Mouse (Mus musculus): ENCODE results near the gene Plbd2.

Gene Plbd2

DNA sequence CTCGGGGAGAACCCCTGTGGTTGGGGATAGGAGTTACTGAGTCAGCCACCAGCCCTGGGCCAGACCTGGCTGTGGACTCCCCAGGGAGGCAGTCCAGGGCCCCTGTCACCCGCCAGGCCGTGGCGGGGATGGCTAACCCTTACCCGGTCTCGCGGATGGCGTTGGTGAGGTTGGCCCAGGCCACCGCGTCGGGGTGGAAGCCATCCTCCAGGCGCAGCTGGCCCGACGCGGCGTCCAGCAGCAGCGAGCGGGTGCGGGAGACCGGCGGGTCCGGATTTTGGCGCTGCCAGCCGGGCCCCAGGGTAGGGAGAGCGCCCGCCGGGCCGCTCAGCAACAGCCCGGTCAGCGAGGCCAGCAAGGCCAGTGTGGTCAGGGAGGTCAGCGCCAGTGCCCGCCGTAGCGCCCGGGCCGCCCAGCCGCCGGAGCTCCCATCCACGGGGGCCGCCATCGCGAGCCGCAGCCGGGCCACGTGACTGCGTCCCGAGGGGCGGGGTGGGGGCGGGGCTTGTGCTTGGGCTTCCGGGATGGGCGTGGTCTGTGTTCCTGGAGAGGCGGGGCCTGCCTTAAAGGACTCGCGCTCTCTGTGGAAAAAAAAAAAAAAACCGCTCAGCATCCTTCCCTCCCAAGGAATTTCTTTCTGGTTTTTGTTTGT, at the start of gene Plbd2:
Plbd2 (minus strand) TSS at position 482 of the 652 bp plus-strand sequence.
- no peaks in the 10 kb centered on the region for H3K36me3 ChIP-seq (ENCODE audit: control insufficient read depth, insufficient read depth, low read length, poor library complexity, severe bottlenecking)
- no peaks in the 10 kb centered on the region for H3K27me3 ChIP-seq (ENCODE audit: control insufficient read depth, insufficient read depth, low read length, poor library complexity, severe bottlenecking)
- peak; percentile 92 for DNase-seq (ENCODE audit: low read depth, low spot score)

DNA sequence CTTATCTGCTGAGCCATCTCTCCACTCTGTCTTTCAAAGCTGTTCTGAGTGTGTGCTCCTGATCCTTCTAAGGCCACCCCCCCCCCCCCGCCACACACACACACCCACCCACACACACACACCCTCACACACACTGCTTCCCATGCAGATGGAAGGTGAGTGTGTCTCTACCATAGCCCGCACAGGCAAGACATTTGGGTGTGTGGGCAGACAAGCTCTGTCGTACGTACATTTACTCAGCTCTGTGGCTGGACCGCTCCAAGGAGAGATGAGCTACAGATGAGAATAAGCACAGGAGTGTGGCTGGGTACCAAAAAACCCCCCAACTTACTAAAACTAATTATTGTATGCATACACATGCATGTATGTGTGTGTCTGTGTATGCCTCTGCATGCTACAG, 47.2 kb upstream of the Plbd2 start:
- Histone ChIP-seq H3K27me3 (ENCODE audit: control insufficient read depth, insufficient read depth, low read length, poor library complexity, severe bottlenecking) (no peaks in the 10 kb centered on the region), H3K36me3 (ENCODE audit: control insufficient read depth, insufficient read depth, low read length, poor library complexity, severe bottlenecking) (peaks cover 8% of the 10 kb centered on the region)
- no peak for DNase-seq (ENCODE audit: low read depth, low spot score)

DNA sequence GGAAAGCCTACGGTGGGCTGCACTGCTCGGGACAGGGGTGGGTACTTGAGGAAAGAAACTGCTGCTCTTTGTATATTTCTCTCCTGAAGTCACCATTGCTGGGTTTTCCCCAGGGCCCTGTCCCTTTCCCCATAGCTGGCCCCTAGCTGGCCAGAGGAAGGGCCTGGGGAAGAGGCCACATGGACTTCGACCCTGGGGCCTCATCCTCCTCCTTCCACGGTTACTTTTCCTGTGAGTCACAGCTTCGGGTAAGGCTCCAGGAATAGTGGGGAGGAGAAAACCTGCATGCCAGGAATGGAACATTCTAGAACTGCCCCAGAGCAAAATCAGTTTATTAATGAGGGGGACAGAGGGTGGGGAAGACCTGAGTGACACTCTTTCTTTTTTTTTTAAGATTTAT, 46.7 kb upstream of the Plbd2 start:
- Histone ChIP-seq H3K36me3 (ENCODE audit: control insufficient read depth, insufficient read depth, low read length, poor library complexity, severe bottlenecking) (peaks cover 8% of the 10 kb centered on the region), H3K27me3 (ENCODE audit: control insufficient read depth, insufficient read depth, low read length, poor library complexity, severe bottlenecking) (no peaks in the 10 kb centered on the region)
- DNase-seq (ENCODE audit: low read depth, low spot score), result no peak

DNA sequence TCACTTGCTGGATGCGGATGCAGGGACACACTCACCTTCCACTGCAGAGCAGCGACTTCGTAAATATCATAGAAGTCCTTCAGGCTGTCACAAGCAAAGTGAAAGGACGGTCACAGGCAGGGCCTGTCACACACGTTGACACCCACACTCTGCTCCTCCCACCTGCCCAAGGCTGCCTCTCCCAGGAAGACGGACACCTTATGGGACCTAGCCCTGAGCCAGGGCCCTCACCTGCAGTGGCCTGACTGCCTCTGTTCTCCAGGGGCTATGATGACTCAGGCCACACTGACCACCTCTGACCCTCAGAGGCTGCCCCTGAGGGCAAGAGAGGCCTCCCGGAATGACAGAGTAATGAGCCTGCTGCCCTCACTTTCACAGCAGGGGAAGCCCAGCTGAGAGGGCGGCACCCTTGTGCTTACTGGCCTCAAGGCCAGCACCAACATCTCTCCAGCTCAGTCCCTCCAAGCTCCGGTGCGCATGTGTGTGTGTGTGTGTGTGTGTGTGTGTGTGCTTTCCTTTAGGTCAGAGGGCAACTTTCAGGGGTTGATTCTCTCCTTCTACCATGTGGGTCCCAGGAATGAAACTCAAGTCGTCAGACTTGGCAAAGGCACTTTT, 44.9 kb upstream of the Plbd2 start:
- H3K27me3 ChIP-seq (ENCODE audit: control insufficient read depth, insufficient read depth, low read length, poor library complexity, severe bottlenecking), result no peaks in the 10 kb centered on the region
- H3K36me3 ChIP-seq (ENCODE audit: control insufficient read depth, insufficient read depth, low read length, poor library complexity, severe bottlenecking), result peaks cover 5% of the 10 kb centered on the region
- DNase-seq (ENCODE audit: low read depth, low spot score), result no peak

DNA sequence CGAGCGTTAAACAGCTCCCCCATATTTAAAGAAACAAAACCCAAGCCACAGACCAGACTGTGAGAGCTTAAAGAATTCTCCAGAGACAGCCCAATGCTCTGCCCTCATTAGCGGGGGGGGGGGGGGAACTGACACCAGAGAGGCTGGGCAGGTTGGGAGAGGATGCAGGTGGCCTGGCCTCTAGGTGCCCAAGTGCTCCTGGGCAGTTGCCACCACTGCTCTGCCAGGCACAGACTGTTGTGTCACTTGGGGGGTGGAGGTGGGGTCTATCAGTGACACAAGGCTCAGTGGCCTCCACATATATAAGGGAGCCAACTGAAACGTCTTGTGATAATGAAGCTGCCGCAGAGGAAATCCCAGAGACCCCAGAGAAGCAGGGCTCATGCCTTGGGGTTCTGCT, 33.2 kb upstream of the Plbd2 start:
- no peak for DNase-seq (ENCODE audit: low read depth, low spot score)
- no peaks in the 10 kb centered on the region for H3K27me3 ChIP-seq (ENCODE audit: control insufficient read depth, insufficient read depth, low read length, poor library complexity, severe bottlenecking)
- peaks cover 10% of the 10 kb centered on the region for H3K36me3 ChIP-seq (ENCODE audit: control insufficient read depth, insufficient read depth, low read length, poor library complexity, severe bottlenecking)

DNA sequence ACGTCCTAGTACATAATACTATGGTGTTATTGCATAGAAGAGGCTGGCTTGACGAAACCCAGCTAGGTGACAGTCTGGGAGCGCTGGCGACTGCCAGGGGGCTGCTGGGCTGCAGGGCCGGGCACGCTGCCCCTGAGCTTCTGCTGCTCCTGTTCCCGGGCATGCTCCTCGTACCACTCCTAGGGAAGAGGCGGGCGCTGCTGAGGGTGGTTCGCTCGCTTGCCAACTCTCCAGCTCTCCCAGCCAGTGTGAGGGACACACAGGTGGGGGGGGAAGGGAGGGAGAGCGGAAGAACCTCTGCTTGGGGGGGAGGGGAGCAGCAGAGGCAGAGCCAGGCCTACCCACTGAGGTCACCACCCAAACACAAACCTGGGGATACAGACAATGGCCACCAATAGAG, 32.6 kb upstream of the Plbd2 start:
- Histone ChIP-seq H3K27me3 (ENCODE audit: control insufficient read depth, insufficient read depth, low read length, poor library complexity, severe bottlenecking) (no peaks in the 10 kb centered on the region), H3K36me3 (ENCODE audit: control insufficient read depth, insufficient read depth, low read length, poor library complexity, severe bottlenecking) (peaks cover 10% of the 10 kb centered on the region)
- no peak for DNase-seq (ENCODE audit: low read depth, low spot score)

DNA sequence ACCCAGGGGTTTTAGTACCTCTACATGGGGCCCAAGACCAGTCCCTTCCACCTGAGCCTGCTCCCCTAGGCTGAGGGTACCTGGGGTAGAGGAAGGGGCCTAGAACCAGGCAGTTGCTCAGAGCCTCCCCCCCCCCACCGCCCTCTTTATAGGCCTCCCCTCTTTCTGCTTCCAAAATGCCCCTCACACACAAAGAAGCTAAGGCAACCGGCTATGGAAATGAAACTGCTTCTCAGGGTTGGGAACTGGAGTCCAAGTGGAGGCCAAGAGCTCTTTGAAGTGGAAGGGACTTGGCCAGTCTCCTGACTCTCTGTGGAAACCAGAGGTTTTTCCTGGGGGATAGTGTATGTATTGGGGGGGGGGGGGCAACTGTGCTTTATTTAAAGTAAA, 31.3 kb upstream of the Plbd2 start:
- no peak for DNase-seq (ENCODE audit: low read depth, low spot score)
- no peaks in the 10 kb centered on the region for H3K27me3 ChIP-seq (ENCODE audit: control insufficient read depth, insufficient read depth, low read length, poor library complexity, severe bottlenecking)
- peaks cover 7% of the 10 kb centered on the region for H3K36me3 ChIP-seq (ENCODE audit: control insufficient read depth, insufficient read depth, low read length, poor library complexity, severe bottlenecking)

DNA sequence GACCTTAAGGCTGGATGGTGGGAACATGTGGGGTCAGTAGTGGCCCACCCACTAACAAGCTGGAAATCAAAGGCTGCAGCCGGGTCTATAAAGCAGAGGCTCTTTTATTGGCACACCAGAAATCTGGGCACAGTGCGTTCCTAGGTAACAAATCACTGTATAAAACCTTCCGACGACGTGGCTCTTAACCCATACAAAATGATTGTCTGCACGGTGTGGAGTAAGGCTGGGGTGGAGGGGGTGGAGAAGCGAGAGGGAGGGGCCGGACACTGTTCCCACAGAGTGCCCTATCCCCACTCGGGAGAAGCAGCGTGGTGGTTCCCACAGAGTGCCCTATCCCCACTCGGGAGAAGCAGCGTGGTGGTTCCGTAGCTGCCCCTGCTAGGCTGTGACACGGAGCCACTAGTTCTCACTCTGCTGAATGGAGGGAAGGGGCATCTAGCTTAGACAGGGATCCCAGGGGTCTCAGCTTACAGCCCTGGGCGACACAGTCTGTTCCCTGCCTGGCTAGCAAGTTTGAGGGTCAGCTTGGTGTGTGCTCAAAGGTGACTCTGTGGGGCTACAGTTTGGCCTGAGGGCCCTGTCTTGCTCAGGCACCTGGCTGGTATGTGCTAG, 30.8 kb upstream of the Plbd2 start:
- peaks cover 7% of the 10 kb centered on the region for H3K36me3 ChIP-seq (ENCODE audit: control insufficient read depth, insufficient read depth, low read length, poor library complexity, severe bottlenecking)
- no peaks in the 10 kb centered on the region for H3K27me3 ChIP-seq (ENCODE audit: control insufficient read depth, insufficient read depth, low read length, poor library complexity, severe bottlenecking)
- no peak for DNase-seq (ENCODE audit: low read depth, low spot score)

DNA sequence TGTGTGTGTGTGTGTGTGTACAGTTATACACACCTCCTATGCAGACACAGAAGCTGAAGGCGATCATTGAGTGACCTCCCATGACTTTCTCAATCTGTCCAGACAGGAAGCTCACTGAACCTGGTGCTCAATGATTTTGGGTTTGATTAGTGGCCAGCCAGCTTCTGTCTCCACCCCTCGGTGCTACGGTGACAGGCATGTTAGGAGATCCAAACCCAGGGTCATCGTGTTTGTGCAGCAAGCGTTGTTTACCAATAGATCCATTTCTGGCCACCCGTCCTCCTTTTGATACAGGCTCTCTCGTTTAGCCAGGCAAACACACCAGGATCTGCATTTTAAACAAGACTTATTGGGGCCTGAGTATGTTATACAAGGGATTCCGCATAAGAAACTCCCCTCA, 28.2 kb upstream of the Plbd2 start:
- H3K27me3 ChIP-seq (ENCODE audit: control insufficient read depth, insufficient read depth, low read length, poor library complexity, severe bottlenecking), result no peaks in the 10 kb centered on the region
- DNase-seq (ENCODE audit: low read depth, low spot score), result no peak
- no peaks in the 10 kb centered on the region for H3K36me3 ChIP-seq (ENCODE audit: control insufficient read depth, insufficient read depth, low read length, poor library complexity, severe bottlenecking)

DNA sequence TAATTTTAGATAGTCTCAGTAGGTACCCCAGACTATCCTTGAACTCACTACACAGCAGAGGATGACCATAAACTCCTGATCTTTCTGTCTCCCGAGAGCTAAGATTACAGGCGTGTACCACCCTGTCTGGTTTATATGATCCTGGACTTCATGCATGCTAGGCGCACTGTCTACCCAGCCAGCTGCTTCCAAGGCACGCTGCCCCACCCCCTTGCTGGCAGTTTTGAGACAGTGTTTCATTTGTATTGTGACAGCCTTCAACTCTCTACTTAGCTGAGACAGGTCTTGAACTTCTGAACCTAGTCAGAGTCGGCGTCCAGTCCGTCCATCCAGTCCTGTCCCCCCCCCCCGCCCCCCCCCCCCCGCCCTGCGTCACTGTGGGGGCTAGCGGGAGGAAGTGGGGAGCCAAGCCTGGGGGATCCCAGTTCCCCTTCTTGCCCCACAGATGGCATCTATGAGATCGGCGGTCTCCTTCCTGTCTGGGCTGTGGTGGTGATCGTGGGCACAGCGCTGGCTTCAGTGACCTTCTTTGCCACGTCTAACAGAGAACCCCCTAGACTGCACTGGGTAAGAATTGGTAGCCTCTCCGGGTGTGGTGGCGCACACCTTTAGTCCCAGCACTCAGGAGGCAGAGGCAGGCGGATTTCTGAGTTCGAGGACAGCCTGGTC, 24.0 kb upstream of the Plbd2 start:
- Histone ChIP-seq H3K27me3 (ENCODE audit: control insufficient read depth, insufficient read depth, low read length, poor library complexity, severe bottlenecking) (no peaks in the 10 kb centered on the region), H3K36me3 (ENCODE audit: control insufficient read depth, insufficient read depth, low read length, poor library complexity, severe bottlenecking) (no peaks in the 10 kb centered on the region; the same call in 1 of the 2 replicates)
- peak; percentile 76 for DNase-seq (ENCODE audit: low read depth, low spot score)

DNA sequence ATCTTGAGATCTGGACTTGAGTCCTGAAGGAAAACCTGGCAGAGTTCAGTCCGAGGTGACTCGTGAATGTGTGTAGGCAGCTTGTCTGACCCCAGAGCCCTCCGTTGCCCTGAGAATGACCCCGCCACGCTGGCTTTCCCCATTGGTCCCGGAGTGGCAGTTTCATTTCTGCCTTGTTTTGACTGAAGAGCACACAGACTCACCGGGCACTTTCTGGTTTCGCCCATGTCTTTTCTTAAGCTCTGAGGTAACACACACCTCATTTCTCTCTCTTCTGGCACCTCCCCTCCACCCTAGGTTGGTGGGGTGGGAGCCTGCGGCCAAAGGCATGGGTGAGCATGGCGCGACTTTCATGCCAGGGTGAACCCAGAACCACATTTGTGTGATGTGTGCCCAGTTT, 22.9 kb upstream of the Plbd2 start:
- Histone ChIP-seq H3K27me3 (ENCODE audit: control insufficient read depth, insufficient read depth, low read length, poor library complexity, severe bottlenecking) (no peaks in the 10 kb centered on the region), H3K36me3 (ENCODE audit: control insufficient read depth, insufficient read depth, low read length, poor library complexity, severe bottlenecking) (no peaks in the 10 kb centered on the region; the same call in 1 of the 2 replicates)
- DNase-seq (ENCODE audit: low read depth, low spot score), result peak; percentile 73

DNA sequence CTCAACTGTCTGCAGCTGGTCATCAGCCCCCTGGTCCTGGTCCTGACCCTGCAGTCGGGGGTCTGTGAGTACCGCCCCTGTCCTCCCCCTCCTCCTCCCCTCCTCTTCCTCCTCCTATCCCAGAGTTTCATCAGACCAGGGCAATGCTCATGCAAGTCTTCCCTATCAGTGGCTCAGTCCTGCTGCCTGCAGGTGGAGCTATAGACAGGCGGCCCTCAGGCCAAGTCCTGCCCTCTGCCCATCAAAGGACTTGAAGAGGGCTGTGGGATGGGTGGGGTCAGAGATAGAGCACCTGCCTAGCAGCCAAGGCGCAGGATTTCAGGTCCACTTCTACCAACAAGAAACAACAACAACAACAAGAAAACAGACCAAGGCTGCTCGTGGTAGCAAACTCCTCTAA, 22.3 kb upstream of the Plbd2 start:
- H3K27me3 ChIP-seq (ENCODE audit: control insufficient read depth, insufficient read depth, low read length, poor library complexity, severe bottlenecking), result no peaks in the 10 kb centered on the region
- no peaks in the 10 kb centered on the region; the same call in 1 of the 2 replicates for H3K36me3 ChIP-seq (ENCODE audit: control insufficient read depth, insufficient read depth, low read length, poor library complexity, severe bottlenecking)
- DNase-seq (ENCODE audit: low read depth, low spot score), result peak; percentile 55

DNA sequence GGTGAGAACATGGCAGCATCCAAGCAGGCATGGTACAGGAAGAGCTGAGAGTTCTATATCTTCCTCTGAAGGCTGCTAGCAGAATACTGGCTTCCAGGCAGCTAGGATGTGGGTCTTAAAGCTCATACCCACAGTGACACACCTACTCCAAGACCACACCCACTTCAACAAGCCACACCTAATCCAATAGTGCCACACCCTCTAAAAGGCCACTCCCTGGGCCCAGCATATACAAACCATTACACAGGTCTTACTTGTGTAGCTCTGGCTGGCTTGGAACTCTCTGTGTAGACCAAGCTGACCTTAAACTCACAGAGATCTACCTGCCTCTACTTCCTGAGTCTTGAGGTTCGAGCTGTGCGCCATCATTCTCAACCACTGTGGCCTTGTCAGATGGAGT, 21.3 kb upstream of the Plbd2 start:
- no peaks in the 10 kb centered on the region for H3K27me3 ChIP-seq (ENCODE audit: control insufficient read depth, insufficient read depth, low read length, poor library complexity, severe bottlenecking)
- no peaks in the 10 kb centered on the region; the same call in 1 of the 2 replicates for H3K36me3 ChIP-seq (ENCODE audit: control insufficient read depth, insufficient read depth, low read length, poor library complexity, severe bottlenecking)
- no peak for DNase-seq (ENCODE audit: low read depth, low spot score)

DNA sequence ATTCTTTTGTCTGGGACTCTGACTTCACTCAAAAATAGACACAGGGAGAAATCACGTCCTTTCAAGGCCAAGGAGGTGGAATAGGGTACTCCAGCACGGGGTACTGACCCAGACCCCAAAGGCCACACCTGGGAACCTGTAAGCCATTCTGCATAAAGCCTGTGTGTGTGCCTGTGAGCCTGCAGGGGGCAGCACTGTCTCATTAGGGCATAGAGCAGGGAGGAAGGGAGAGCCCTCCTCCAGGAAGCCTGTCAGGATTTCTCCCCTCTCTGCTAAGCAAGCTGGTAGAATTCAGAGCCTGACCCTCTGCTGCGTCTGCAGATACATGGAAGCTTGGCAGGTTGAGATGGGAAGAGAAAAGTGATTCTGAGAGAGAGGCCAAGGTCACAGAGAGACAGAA, 19.2 kb upstream of the Plbd2 start:
- no peaks in the 10 kb centered on the region for H3K27me3 ChIP-seq (ENCODE audit: control insufficient read depth, insufficient read depth, low read length, poor library complexity, severe bottlenecking)
- DNase-seq (ENCODE audit: low read depth, low spot score), result peak; percentile 67
- no peaks in the 10 kb centered on the region; the same call in 1 of the 2 replicates for H3K36me3 ChIP-seq (ENCODE audit: control insufficient read depth, insufficient read depth, low read length, poor library complexity, severe bottlenecking)

DNA sequence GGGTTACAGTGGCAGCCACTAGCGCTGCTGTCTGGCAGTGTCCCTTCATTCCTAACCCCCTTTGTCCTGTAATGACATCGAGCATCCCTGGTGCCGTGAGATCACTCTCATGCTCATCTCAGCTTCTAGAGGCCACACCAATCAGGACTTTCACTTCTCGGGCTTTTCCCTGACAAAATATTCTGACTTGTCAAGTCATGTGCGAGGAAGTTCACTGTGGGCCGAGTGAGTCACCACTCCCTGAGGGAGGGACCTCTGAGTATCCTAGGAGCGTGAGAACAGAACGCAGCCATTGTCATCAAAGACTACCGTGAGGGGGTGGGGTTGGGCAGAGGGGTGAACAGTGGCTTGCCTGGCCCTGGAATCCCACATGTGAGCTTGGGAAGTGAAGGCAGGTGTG, 14.1 kb upstream of the Plbd2 start:
- Histone ChIP-seq H3K36me3 (ENCODE audit: control insufficient read depth, insufficient read depth, low read length, poor library complexity, severe bottlenecking) (no peaks in the 10 kb centered on the region), H3K27me3 (ENCODE audit: control insufficient read depth, insufficient read depth, low read length, poor library complexity, severe bottlenecking) (no peaks in the 10 kb centered on the region)
- peak; percentile 28 for DNase-seq (ENCODE audit: low read depth, low spot score)

Measured in splenic B cell, adult 2 months (primary cell).